Mouse (Mus musculus): ENCODE results near the gene Krt35. TPM values are rescaled to one million over a fixed set of nuclear protein-coding genes. Genes with fewer than 3 reads are reported as not detected.
A peak's percentile ranks its signal among the peaks of the same experiment; 100 is the strongest.

Gene Krt35
- polyA plus RNA-seq, 1 experiment from 2014 or later = not detected

DNA sequence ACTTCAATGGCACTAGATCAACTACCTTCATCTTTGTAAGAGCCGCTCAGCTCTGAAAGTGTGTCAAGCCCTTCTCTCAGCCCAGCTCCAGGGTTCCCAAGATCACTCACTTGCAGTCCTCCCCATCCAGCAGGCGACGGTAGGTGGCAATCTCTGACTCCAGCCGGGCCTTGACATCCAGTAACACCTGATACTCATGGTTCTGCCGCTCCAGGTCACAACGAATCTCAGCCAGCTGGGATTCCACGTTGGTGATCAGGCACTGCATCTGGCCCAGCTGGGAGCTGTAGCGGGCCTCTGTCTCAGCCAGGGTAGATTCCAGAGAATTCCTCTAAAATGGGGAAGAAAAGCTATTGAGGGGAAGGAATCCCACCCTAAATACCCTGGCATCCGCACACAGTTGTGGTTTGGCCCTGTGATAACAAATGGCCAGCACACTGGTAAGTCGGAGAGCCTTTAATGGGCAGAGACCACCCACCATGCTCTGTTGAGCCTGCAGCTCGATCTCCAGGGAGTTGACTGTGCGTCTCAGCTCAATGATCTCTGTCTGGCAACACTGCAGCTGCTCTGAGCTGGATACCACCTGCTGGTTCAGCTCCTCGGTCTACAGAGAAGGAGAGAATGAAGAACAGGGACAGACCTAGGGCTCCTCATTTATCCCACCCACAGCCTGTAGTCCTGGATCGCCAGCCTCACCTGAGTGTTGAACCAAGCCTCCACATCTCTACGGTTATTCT is 6.8 kb upstream of the Krt35 start:
- Histone ChIP-seq H3K4me2 (no peak overlapping the region), H3K9ac (no peak overlapping the region), H3K4me1 (ENCODE audit: insufficient read depth) (no peaks in the 10 kb centered on the region), H3K27ac (ENCODE audit: low read depth) (no peak overlapping the region), H3K36me3 (ENCODE audit: insufficient read depth) (no peaks in the 10 kb centered on the region), H3K4me3 (ENCODE audit: low read depth, low read length) (no peak overlapping the region), H3K9me3 (ENCODE audit: low read depth, low read length) (no peaks in the 10 kb centered on the region), H3K27me3 (ENCODE audit: insufficient read depth, low read length) (no peaks in the 10 kb centered on the region)
- 45% methylated on average over 15 of the region's 15 CpGs for WGBS
- ATAC-seq (ENCODE audit: insufficient read depth) (no peak), DNase-seq (no peak)
- TF ChIP-seq CTCF (IDR thresholded peaks at IDR 0.05; ENCODE audit: low read depth) = no peak

DNA sequence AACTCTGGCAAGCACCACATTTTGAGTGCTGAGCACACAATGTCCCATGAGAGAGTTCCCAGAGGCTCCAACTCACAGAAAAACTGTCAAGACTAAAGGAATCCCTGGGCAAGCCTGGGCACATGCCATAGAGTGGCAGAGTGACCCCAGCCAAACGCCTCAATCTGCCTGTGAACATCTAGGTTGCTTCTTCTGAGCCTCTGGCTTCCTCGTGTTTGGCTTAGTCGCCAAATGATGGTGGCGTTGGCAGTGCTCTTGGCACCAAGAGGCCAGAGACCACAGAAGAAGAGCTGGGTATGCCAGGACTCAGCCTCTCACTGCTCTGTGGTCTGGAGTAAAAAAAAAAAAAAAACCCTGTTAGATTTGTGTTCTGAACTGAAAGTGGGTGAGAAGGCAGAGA is 4.3 kb upstream of the Krt35 start:
- H3K4me1 ChIP-seq (ENCODE audit: insufficient read depth) = no peaks in the 10 kb centered on the region
- no peak for ATAC-seq (ENCODE audit: insufficient read depth)
- no peak for DNase-seq
- no peak overlapping the region for H3K4me2 ChIP-seq
- 72% methylated on average over 4 of the region's 4 CpGs for WGBS
- no peak for TF ChIP-seq CTCF (IDR thresholded peaks at IDR 0.05; ENCODE audit: low read depth)
- no peaks in the 10 kb centered on the region for H3K36me3 ChIP-seq (ENCODE audit: insufficient read depth)
- H3K9ac ChIP-seq = no peak overlapping the region
- no peak overlapping the region for H3K27ac ChIP-seq (ENCODE audit: low read depth)
- H3K4me3 ChIP-seq (ENCODE audit: low read depth, low read length) = no peak overlapping the region
- H3K9me3 ChIP-seq (ENCODE audit: low read depth, low read length) = no peaks in the 10 kb centered on the region
- no peaks in the 10 kb centered on the region for H3K27me3 ChIP-seq (ENCODE audit: insufficient read depth, low read length)

DNA sequence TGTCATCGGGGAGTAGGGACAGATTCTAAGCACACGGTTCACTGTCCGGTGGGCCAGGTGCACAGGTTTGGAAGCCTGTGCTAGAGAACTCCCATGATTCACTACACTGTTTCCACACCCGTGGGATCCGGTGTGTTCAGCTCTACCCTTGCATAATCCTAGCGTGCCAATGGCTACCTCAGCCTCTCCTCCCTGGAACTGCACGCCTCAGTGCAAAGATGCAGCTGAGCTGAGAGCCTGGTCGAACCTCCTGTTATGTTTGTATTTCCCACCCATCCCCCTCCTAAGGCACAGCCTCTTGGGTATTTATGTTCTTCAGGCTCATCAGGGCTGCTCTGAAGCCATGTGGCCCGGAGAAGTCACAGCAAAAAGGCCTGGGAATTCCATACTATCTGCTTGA is 1.8 kb upstream of the Krt35 start:
- Histone ChIP-seq H3K4me1 (ENCODE audit: insufficient read depth) (no peaks in the 10 kb centered on the region), H3K27ac (ENCODE audit: low read depth) (no peak overlapping the region), H3K27me3 (ENCODE audit: insufficient read depth, low read length) (no peaks in the 10 kb centered on the region), H3K4me2 (no peak overlapping the region), H3K9ac (no peak overlapping the region), H3K36me3 (ENCODE audit: insufficient read depth) (no peaks in the 10 kb centered on the region), H3K9me3 (ENCODE audit: low read depth, low read length) (no peaks in the 10 kb centered on the region), H3K4me3 (ENCODE audit: low read depth, low read length) (no peak overlapping the region)
- TF ChIP-seq CTCF (IDR thresholded peaks at IDR 0.05; ENCODE audit: low read depth) = no peak
- ATAC-seq (ENCODE audit: insufficient read depth) = no peak
- DNase-seq = no peak
- WGBS = 57% methylated on average over 9 of the region's 9 CpGs

DNA sequence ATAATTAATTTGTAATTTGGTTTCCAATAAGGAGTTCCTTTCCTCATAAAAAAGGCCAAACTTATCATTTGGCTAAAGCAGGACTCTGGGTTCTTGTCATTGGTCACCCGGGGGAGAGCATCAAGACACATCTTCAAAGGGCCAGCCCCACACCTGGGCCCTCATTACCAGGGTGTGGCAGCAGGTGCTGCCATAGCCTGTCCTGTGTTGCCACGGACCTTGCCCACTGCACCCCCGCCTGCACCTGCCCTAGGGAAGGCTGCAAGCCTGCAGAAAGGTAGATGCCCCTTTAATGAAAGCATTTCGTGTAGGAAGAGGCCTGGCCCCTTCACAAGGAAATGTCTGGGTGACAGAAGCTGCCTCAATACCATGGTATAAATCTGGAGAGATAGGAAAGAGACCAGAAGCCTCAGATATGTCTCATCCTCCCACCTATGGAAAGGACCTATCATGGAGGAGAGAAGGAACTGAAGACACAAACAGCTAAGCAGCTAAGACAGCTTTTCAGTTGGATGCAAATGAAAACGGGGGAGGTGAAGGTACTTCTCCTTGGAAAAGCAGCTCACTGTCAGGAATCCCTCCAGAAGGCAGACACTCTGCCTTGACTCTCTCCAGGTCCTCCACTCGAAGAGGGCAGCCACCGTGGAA is 7.5 kb downstream of the Krt35 start:
- Histone ChIP-seq H3K4me3 (ENCODE audit: low read depth, low read length) (no peak overlapping the region), H3K36me3 (ENCODE audit: insufficient read depth) (no peaks in the 10 kb centered on the region), H3K27me3 (ENCODE audit: insufficient read depth, low read length) (no peaks in the 10 kb centered on the region), H3K4me1 (ENCODE audit: insufficient read depth) (no peaks in the 10 kb centered on the region), H3K4me2 (no peak overlapping the region), H3K27ac (ENCODE audit: low read depth) (no peak overlapping the region), H3K9ac (no peak overlapping the region), H3K9me3 (ENCODE audit: low read depth, low read length) (no peaks in the 10 kb centered on the region)
- WGBS = 64% methylated on average over 7 of the region's 7 CpGs
- no peak for TF ChIP-seq CTCF (IDR thresholded peaks at IDR 0.05; ENCODE audit: low read depth)
- ATAC-seq (ENCODE audit: insufficient read depth) = no peak
- no peak for DNase-seq

DNA sequence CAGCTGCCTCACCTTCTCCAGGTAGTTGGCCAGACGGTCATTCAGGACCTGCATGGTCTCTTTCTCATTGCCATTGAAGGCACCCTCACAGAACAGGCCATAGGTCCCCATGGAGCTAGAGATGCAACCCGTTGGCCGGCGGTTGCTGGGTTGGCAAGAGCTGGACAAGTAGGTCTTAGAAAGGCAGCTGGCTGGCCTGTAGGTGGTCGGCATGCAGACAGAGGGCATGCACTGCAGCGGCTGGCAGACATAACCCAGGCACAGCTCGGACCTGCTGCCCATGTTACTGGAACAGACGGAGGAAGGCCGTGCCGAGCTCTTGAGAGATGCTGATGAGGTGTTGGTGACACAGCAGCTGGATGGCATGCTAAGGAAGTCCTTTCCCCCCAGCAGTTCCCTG is 8.2 kb downstream of the Krt35 start, which contains the start of gene Krt32:
TSS of gene Krt32 (minus strand) at position 366 of the 400 bp plus-strand sequence.
- H3K27ac ChIP-seq (ENCODE audit: low read depth) = no peak within 1 kb of the TSS
- H3K36me3 ChIP-seq (ENCODE audit: insufficient read depth) = no peaks in the 10 kb centered on the region
- no peak within 1 kb of the TSS for H3K9ac ChIP-seq
- no peaks in the 10 kb centered on the region for H3K27me3 ChIP-seq (ENCODE audit: insufficient read depth, low read length)
- DNase-seq (no peak), ATAC-seq (ENCODE audit: insufficient read depth) (no peak)
- WGBS = 81% methylated on average over 10 of the region's 10 CpGs
- no peak within 1 kb of the TSS for H3K4me2 ChIP-seq
- TF ChIP-seq CTCF (IDR thresholded peaks at IDR 0.05; ENCODE audit: low read depth) = no peak
- H3K4me1 ChIP-seq (ENCODE audit: insufficient read depth) = no peaks in the 10 kb centered on the region
- H3K9me3 ChIP-seq (ENCODE audit: low read depth, low read length) = no peaks in the 10 kb centered on the region
- H3K4me3 ChIP-seq (ENCODE audit: low read depth, low read length) = no peak within 1 kb of the TSS

DNA sequence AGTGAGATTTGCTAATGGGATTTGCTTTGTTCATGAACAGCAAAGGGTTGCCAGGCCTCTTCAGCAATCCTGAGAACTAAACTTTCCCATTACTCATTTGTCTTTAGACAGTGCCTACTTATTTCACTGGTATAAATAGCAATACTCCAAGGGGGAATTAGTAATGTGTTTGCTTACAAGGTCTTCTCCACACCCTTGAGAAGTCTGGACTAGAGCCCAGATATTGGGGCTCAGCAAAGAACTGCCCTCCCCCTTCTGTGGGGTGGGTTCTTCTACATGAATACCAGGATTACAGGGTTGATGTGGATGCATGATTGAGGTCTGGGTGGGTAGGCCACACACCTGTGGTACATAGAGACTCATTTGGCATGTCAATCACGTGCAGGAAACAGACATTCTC is 22.2 kb downstream of the Krt35 start:
- Histone ChIP-seq H3K4me3 (ENCODE audit: low read depth, low read length) (no peak overlapping the region), H3K4me1 (ENCODE audit: insufficient read depth) (no peaks in the 10 kb centered on the region), H3K9ac (no peak overlapping the region), H3K27me3 (ENCODE audit: insufficient read depth, low read length) (no peaks in the 10 kb centered on the region), H3K27ac (ENCODE audit: low read depth) (no peak overlapping the region), H3K9me3 (ENCODE audit: low read depth, low read length) (no peaks in the 10 kb centered on the region), H3K4me2 (no peak overlapping the region), H3K36me3 (ENCODE audit: insufficient read depth) (no peaks in the 10 kb centered on the region)
- 48% methylated on average over 1 of the region's 1 CpGs for WGBS
- TF ChIP-seq CTCF (IDR thresholded peaks at IDR 0.05; ENCODE audit: low read depth) = no peak
- DNase-seq = peak; percentile 26
- ATAC-seq (ENCODE audit: insufficient read depth) = no peak

DNA sequence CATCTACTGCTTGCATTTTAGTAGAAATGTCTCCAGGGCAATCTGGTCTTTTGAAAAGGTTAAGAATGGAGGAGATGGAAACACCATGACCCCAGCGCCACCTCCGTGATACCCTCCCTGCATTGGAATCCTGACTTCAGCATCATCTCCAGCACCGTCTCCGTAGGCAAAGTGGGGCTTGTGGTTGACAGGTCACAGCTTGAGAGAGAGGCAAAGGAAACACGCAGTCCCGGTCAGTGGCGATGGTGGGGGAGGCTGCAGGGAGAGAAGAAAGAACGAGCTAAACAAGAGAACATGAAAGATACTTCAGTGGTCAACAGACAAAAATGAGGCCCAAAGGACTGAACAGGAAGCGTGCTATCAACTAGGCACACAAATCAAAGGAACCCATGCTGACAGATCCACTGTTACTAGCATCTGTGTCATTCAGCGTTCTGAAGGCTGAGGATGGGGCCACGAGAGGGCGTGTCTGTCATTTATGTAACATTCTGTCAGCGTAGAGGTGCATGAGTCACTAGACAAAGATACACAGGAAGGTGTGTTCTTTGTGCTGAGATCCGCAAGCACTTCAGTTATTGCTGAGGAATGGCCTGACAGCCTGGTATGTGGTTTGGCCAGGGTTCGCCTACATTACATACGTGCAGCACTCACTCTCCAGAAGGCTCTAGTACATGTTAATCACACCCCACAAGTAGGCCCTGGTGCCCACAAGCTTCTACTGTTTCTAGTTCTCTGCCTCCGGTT is 28.6 kb downstream of the Krt35 start:
- DNase-seq (peak; percentile 53), ATAC-seq (ENCODE audit: insufficient read depth) (peak; percentile 60; the same call in 1 of the 2 replicates)
- peak; percentile 29; the same call in 1 of the 2 replicates for TF ChIP-seq CTCF (IDR thresholded peaks at IDR 0.05; ENCODE audit: low read depth)
- H3K4me1 ChIP-seq (ENCODE audit: insufficient read depth) = 0 out of 2 replicates have a peak, but pooled peaks cover 4% of the 10 kb centered on the region
- H3K4me3 ChIP-seq (ENCODE audit: low read depth, low read length) = no peak overlapping the region
- H3K36me3 ChIP-seq (ENCODE audit: insufficient read depth) = no peaks in the 10 kb centered on the region
- no peaks in the 10 kb centered on the region for H3K9me3 ChIP-seq (ENCODE audit: low read depth, low read length)
- H3K4me2 ChIP-seq = no peak overlapping the region
- no peaks in the 10 kb centered on the region for H3K27me3 ChIP-seq (ENCODE audit: insufficient read depth, low read length)
- no peak overlapping the region for H3K9ac ChIP-seq
- 0 out of 2 replicates have a peak overlapping the region, but pooled peaks have one; percentile 25 for H3K27ac ChIP-seq (ENCODE audit: low read depth)
- 57% methylated on average over 17 of the region's 17 CpGs for WGBS
